Mouse (Mus musculus): ENCODE data around the gene Prkce.
A peak's percentile ranks its signal among the peaks of the same experiment; 100 is the strongest.

Gene Prkce

GRCm38 (mm10) chr17:86509871-86510270, 342.3 kb downstream of the Prkce start:
- no peak for DNase-seq (ENCODE audit: low read depth, low spot score)

GRCm38 (mm10) chr17:86514974-86515620, 347.5 kb downstream of the Prkce start:
- no peak for DNase-seq (ENCODE audit: low read depth, low spot score)

DNA sequence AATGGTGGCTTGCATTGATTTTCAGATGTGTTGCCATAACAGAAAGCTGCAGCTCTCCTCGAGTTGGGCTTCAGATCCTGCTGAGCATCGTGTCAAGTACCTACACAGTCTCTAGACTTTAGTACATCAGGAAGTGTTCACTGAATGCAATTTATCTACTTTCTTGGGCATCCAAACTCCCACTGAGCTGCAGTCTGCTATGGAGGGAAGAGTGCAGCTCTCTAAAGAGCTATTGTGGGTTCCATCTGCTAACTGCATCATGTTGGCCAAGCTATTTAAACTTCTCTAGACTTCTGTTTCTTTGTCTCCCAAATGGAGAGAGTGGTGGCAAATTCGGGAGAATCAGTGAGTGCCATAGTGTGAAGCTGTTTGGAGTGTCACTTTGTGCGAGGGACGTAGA, 349.0 kb downstream of the Prkce start:
- DNase-seq (ENCODE audit: low read depth, low spot score) = no peak

GRCm38 (mm10) chr17:86518604-86519003, 351.0 kb downstream of the Prkce start:
- DNase-seq (ENCODE audit: low read depth, low spot score) = no peak

GRCm38 (mm10) chr17:86521252-86521651, 353.7 kb downstream of the Prkce start:
- no peak for DNase-seq (ENCODE audit: low read depth, low spot score)

GRCm38 (mm10) chr17:86522649-86523048, 355.1 kb downstream of the Prkce start:
- no peak for DNase-seq (ENCODE audit: low read depth, low spot score)

DNA sequence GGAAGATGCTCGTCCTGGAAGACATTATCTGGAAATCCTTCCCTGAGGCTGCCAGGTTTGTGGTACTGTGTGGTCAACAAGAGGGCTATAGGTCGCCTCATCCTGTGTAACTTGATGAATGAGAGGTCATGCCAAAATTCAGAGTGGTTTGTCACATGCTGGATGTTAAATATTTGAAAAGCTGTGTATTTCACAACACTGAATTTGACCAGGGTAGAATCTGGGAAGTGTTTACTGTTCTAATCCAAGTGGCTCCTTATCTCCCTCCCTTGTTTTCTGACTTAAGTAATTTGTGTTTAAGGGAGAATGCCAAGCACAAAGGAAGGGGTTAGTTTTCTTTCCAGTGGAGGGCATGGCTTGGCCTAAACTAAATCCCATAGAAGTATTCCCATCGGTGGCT, 355.8 kb downstream of the Prkce start:
- no peak for DNase-seq (ENCODE audit: low read depth, low spot score)

- no peak for DNase-seq (ENCODE audit: low read depth, low spot score)
Observed at GRCm38 (mm10) chr17:86523843-86524242, 356.3 kb downstream of the Prkce start.

- DNase-seq (ENCODE audit: low read depth, low spot score) = no peak
Observed at GRCm38 (mm10) chr17:86525075-86525474, 357.5 kb downstream of the Prkce start.

GRCm38 (mm10) chr17:86526016-86526415, 358.4 kb downstream of the Prkce start:
- no peak for DNase-seq (ENCODE audit: low read depth, low spot score)

GRCm38 (mm10) chr17:86527298-86527697, 359.7 kb downstream of the Prkce start:
- DNase-seq (ENCODE audit: low read depth, low spot score) = no peak

- no peak for DNase-seq (ENCODE audit: low read depth, low spot score)
Observed at GRCm38 (mm10) chr17:86529003-86529402, 361.4 kb downstream of the Prkce start.

DNA sequence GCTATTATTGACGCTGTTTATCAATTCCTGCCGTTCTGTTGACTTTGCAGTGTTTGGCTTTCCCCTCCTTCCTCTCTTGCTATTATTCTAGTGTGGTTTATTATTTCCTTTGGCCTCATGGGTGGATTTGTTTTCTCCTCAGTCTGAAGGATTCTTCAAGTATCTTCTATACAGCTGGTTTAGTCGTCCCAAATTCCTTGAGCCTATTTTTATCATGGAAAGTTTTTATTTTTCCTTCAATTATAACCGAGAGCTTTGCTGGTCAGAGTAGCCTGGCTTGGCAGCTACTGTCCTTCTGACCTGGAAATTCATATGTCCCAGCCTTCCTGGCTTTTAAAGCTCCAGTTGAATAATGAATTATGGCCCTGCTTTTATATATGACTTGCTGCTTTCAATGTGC, 361.8 kb downstream of the Prkce start:
- no peak for DNase-seq (ENCODE audit: low read depth, low spot score)

GRCm38 (mm10) chr17:86531231-86531630, 363.6 kb downstream of the Prkce start:
- no peak for DNase-seq (ENCODE audit: low read depth, low spot score)

DNA sequence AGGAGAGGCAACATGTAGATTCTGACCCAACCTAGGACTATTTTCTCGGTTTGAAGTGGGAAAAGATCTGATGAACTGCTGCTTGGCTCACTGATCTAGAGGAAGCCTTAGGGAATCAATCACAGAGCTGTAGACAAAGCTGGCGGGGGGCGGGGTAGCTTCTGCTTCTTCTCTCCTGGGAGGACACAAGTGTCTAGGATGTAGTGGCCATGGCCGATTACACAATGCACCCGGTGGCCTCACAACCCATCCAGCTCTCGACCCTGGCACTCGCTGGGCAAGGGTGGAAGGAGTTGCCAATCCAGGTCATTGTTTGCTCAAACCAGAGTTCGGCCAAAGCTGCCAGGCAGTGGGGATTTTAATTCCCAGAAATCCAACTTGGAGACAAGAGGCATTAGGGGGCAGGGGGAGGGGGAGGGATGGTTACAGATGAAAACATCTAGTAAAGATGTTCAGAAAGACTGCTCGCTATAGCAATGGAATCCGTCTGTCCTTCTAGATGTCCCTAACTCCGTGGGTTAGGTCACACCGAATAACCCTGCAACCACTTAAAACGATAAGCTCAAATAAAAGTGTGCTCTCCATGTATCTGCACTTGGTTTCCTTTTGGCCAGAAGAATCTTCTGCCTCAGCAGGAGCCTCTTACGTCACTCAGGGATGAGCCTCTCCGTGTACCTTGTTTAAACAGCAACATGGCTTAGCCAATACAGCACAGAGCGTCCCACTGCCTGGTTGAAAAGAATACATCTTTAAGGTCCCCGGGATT, 365.4 kb downstream of the Prkce start:
- no peak for DNase-seq (ENCODE audit: low read depth, low spot score)

- no peak for DNase-seq (ENCODE audit: low read depth, low spot score)
Observed at GRCm38 (mm10) chr17:86533549-86533851, 365.9 kb downstream of the Prkce start.

GRCm38 (mm10) chr17:86535096-86535495, 367.5 kb downstream of the Prkce start:
- no peak for DNase-seq (ENCODE audit: low read depth, low spot score)

- DNase-seq (ENCODE audit: low read depth, low spot score) = peak; percentile 81
Observed at GRCm38 (mm10) chr17:86535827-86536656, 368.5 kb downstream of the Prkce start.

DNA sequence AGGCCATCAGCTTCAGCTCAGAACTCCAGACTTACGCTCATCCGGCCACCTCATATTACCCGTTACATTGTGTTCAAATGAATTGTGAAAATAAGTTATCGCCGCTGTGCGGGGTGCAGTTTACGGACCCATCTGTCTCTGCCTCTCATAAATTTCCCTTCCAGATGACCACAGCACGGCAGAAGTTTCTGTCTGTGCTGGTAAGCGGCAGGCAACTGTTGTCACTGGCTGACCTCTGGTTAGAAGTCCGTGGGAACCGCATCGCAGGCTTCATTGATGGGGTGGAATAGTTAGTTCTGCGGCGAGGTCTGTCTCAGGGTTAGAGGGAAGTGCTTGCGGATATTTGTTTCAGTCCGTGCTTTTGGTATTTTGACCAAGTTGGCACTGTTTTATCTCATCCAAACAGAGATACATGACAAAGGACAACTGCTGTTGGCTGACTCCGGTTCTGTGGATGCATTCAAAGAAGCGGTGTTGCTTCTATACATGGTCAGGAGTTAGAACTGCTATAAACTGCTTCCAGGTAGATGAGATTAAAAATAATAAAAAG, 372.4 kb downstream of the Prkce start:
- no peak for DNase-seq (ENCODE audit: low read depth, low spot score)

DNA sequence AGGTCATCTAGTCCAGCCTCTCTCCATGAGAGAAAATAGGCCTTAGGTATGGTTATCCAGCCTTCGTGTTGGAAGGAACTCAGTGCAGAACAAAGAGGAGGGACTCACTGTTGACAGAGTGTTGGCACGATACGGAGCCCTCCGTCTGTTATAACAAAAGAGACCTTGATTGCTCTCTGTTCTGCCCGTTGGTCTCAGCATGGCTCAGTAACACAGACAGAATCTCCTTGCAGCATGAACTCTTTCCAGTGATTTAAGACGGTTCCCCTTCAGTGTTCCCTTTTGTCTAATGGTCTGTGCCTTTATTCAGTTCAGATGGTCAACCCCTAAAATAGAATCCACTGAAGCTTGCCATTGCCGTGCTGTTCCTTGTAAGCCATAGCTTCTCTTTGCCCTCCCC, 378.9 kb downstream of the Prkce start:
- no peak for DNase-seq (ENCODE audit: low read depth, low spot score)

DNA sequence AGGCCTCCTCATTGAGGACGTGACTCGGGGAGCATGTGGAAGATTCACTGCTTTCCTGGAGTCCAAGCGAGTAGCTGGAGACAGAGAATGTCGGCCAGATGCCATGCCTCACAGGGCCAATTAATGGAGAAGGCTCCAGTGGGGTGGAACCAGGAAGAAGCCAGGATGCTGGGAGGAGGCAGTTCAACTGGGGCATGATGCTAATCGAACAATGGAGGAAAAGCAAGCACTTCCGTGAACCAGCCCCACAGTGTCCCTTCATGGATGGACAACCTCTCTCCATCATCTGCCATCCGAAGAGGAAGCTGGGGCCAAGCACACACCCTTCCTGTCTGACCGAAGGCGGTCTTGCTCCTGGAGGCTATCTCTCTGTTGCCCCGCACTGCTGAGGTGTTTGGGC, 381.5 kb downstream of the Prkce start:
- DNase-seq (ENCODE audit: low read depth, low spot score) = no peak

DNA sequence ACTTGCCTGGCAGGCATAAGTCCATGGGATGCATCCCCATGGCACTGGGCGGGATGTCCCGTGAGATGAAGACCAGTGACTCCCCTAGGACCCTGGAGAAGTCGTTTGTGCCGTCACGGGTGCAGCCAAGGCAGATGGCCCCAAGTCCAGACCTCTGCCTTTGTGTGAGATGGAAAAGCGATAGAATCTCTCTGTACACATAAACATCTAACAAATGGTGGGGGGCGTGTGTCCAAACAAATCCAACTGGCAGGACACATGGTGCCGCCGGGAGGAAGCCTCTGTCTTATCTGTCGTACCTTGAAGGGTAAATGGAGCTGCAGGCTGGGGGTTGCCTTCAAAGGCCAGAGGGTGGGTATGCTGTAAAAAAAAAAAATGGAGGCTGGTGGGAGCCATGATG, 384.0 kb downstream of the Prkce start:
- no peak for DNase-seq (ENCODE audit: low read depth, low spot score)

All from telencephalon, adult 2 months (tissue).